Mouse (Mus musculus): ENCODE data around the gene Foxf1.

GRCm38 (mm10) chr8:121127756-121128375 lies 43.7 kb downstream of the Foxf1 start, which contains the start of gene Foxl1:
- TF ChIP-seq POLR2A (IDR thresholded peaks at IDR 0.05; ENCODE audit: borderline replicate concordance, extremely low read depth, low read depth, low read length) (no peak), CTCF (IDR thresholded peaks at IDR 0.05; ENCODE audit: insufficient read depth, low read length) (no peak)

Data from lung, adult 2 months (tissue).